Mouse (Mus musculus): ENCODE data around the gene Ccdc33.

DNA sequence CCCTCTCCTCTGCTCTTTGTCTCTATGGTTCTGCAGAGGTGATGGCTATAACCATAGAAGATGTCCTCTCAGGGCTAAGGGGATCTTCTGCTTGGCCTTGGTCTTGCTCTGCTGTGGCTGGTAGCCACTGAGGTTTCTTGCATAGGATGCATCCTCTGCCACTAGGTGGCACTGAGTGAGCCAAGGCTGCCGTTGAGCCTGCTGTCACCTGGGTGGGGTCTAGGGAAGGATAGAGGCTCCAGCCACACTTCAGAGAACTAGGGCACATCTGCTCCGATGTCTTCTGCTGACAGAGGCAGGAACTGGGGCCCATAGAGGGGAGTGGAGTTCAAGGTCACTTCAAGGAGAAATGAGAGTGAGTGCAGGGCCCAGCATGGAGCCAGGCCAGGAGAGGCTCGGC lies 65.5 kb downstream of the Ccdc33 start:
- no peak for TF ChIP-seq EP300 (IDR thresholded peaks at IDR 0.05; ENCODE audit: low read depth)
- peak; percentile 80 for TF ChIP-seq CTCF (IDR thresholded peaks at IDR 0.05; ENCODE audit: low read depth)

All from liver, embryonic 14.5 days (tissue).